In genomic region chr11:60905407-60906120, GRCm38 (mm10) we compare ENCODE assay signal across 17 mouse cellular contexts.
DNase-seq lines count a peak whose midpoint lies in the region; ATAC-seq lines count a peak whose summit lies in the region.
"Had no signal": no experiment of that assay in that cellular context is flagged by ENCODE, and none has a peak within 500 bp of the region (broad histone marks: within the 10 kb centered on the region; RNA-seq: fewer than 3 reads in every experiment).

No protein-coding gene starts in this region.

- no peak for DNase-seq in cerebellum, postnatal 4 days (ENCODE audit: low spot score in 2 of 2)
- peak; percentile 53 for DNase-seq in kidney, adult 11 months
- no peak for DNase-seq in kidney, postnatal 10 days
- DNase-seq in cerebellum, adult 11-12 months = peak; percentile 80
- peak; percentile 50 to 61 for DNase-seq in cerebellum, postnatal 10 days
- DNase-seq in lung, postnatal 36 days = no peak
- DNase-seq: liver, embryonic 13.5 days; lung, embryonic 14.5 days; lung, postnatal 4 days; right cerebral cortex, postnatal 14 days; spleen, adult 18-20 months; thymus, adult 18-20 months had no signal

- 0 out of 2 replicates have a peak, but pooled peaks have one; percentile 23 for ATAC-seq in cerebellum, adult (ENCODE audit: insufficient number of reproducible peaks, low FRiP score, low TSS enrichment)
- ATAC-seq: forebrain, embryonic 16.5 days; hindbrain, postnatal 0 days; intestine, postnatal 0 days; midbrain, embryonic 16.5 days had no signal

Comparison
In these comparisons a context has a peak if more than half of its experiments do, and no peak if none do; other contexts are left out.
1. DNase-seq: peak in kidney, adult 11 months (single experiment), cerebellum, adult 11-12 months (single experiment) and cerebellum, postnatal 10 days (2 of 2); none in cerebellum, postnatal 4 days (0 of 2), kidney, postnatal 10 days (single experiment) and lung, postnatal 36 days (single experiment).